In the genomic region with DNA sequence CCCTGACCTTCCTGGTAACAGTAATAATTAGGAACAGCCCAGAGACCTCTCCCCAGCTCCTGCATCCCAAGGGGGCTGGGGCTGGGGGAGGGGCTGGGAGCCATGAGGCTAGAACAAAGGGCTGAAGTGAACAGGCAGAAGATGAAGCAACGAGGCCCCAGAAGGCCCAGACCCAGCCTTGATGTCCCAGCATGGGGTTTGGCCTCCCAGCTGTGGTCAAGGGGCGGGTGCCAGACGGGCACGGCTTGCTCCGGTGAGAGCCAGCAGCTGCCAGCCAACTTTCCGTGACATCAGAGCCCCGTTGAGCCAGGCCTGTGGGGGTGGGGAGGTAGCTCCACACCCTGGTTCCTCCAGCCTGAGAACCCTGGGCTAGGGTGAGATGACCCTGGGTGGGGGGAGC, we compare ENCODE assay signal across 8 mouse cellular contexts. TPM values are rescaled to one million over a fixed set of nuclear protein-coding genes. Genes with fewer than 3 reads are reported as not detected.
DNase-seq lines count a peak whose midpoint lies in the region; ATAC-seq and TF ChIP-seq lines count a peak whose summit lies in the region.
"Had no signal": no experiment of that assay in that cellular context is flagged by ENCODE, and none has a peak within 500 bp of the region (broad histone marks: within the 10 kb centered on the region; RNA-seq: fewer than 3 reads in every experiment).

No protein-coding gene starts in this region.

- no peaks in the 10 kb centered on the region for H3K27me3 ChIP-seq in midbrain, embryonic 11.5 days (ENCODE audit: control insufficient read depth, insufficient read depth, low read length)
- no peaks in the 10 kb centered on the region for H3K27me3 ChIP-seq in midbrain, embryonic 16.5 days (ENCODE audit: control insufficient read depth, insufficient read depth, low read depth, low read length)
- no peaks in the 10 kb centered on the region for H3K27me3 ChIP-seq in embryonic facial prominence, embryonic 15.5 days
- no peaks in the 10 kb centered on the region for H3K27me3 ChIP-seq in stomach, postnatal 0 days (ENCODE audit: control insufficient read depth, insufficient read depth, low read length)

- H3K4me1 ChIP-seq in midbrain, embryonic 11.5 days (ENCODE audit: control insufficient read depth, insufficient read depth, low read length), result peaks cover 3% of the 10 kb centered on the region
- no peaks in the 10 kb centered on the region for H3K4me1 ChIP-seq in midbrain, embryonic 16.5 days (ENCODE audit: control insufficient read depth, insufficient read depth, low read length)
- H3K4me1 ChIP-seq in embryonic facial prominence, embryonic 15.5 days, result peaks cover 17% of the 10 kb centered on the region
- no peaks in the 10 kb centered on the region for H3K4me1 ChIP-seq in stomach, postnatal 0 days (replicated peaks; ENCODE audit: control insufficient read depth, insufficient read depth)

- H3K36me3 ChIP-seq in midbrain, embryonic 11.5 days (ENCODE audit: control insufficient read depth, insufficient read depth, low read length), result no peaks in the 10 kb centered on the region
- no peaks in the 10 kb centered on the region for H3K36me3 ChIP-seq in midbrain, embryonic 16.5 days (ENCODE audit: control insufficient read depth, insufficient read depth, low read length)
- no peaks in the 10 kb centered on the region for H3K36me3 ChIP-seq in embryonic facial prominence, embryonic 15.5 days
- no peaks in the 10 kb centered on the region for H3K36me3 ChIP-seq in stomach, postnatal 0 days (ENCODE audit: control insufficient read depth, insufficient read depth, low read length)

- WGBS in midbrain, embryonic 11.5 days, result 36% methylated on average over 7 of the region's 7 CpGs
- WGBS in midbrain, embryonic 16.5 days, result 28% methylated on average over 7 of the region's 7 CpGs
- 28% methylated on average over 7 of the region's 7 CpGs for WGBS in embryonic facial prominence, embryonic 15.5 days
- 39% methylated on average over 7 of the region's 7 CpGs for WGBS in stomach, postnatal 0 days

- peak; percentile 35; the same call in 1 of the 2 replicates for ATAC-seq in midbrain, embryonic 11.5 days (ENCODE audit: low FRiP score)
- no peak for ATAC-seq in midbrain, embryonic 16.5 days
- ATAC-seq in embryonic facial prominence, embryonic 15.5 days (ENCODE audit: insufficient number of reproducible peaks, low FRiP score, low TSS enrichment, low read depth), result peak; percentile 44; the same call in 1 of the 2 replicates
- ATAC-seq in hematopoietic stem cell, adult 5-6 weeks (replicated peaks in 1 of 2; ENCODE audit: insufficient read depth in 1 of 2, low FRiP score in 2 of 2, low TSS enrichment in 1 of 2, low read depth in 1 of 2, poor library complexity in 2 of 2, severe bottlenecking in 2 of 2), result peak; percentile 27 to 56; a peak in 3 of 4 replicates
- ATAC-seq in stomach, postnatal 0 days (ENCODE audit: low FRiP score, low TSS enrichment), result 0 out of 2 replicates have a peak, but pooled peaks have one; percentile 24

- TF ChIP-seq CTCF in stomach, postnatal 0 days (IDR thresholded peaks at IDR 0.05; ENCODE audit: low read depth), result no peak

- no peak overlapping the region for H3K4me2 ChIP-seq in midbrain, embryonic 11.5 days
- H3K4me2 ChIP-seq in midbrain, embryonic 16.5 days (ENCODE audit: low read length), result no peak overlapping the region
- no peak overlapping the region for H3K4me2 ChIP-seq in embryonic facial prominence, embryonic 15.5 days (replicated peaks)
- H3K4me2 ChIP-seq in stomach, postnatal 0 days (replicated peaks; ENCODE audit: low read depth), result no peak overlapping the region

- no peaks in the 10 kb centered on the region for H3K9me3 ChIP-seq in midbrain, embryonic 11.5 days (ENCODE audit: control insufficient read depth, low read length)
- H3K9me3 ChIP-seq in midbrain, embryonic 16.5 days (replicated peaks; ENCODE audit: control insufficient read depth, low read length, poor library complexity, severe bottlenecking), result no peaks in the 10 kb centered on the region
- H3K9me3 ChIP-seq in embryonic facial prominence, embryonic 15.5 days (replicated peaks), result no peaks in the 10 kb centered on the region
- no peaks in the 10 kb centered on the region for H3K9me3 ChIP-seq in stomach, postnatal 0 days (ENCODE audit: control insufficient read depth, low read length)

- no peak overlapping the region for H3K4me3 ChIP-seq in midbrain, embryonic 11.5 days (ENCODE audit: low read depth, low read length)
- H3K4me3 ChIP-seq in midbrain, embryonic 16.5 days (ENCODE audit: low read depth, low read length), result no peak overlapping the region
- no peak overlapping the region for H3K4me3 ChIP-seq in embryonic facial prominence, embryonic 15.5 days (replicated peaks)
- no peak overlapping the region for H3K4me3 ChIP-seq in stomach, postnatal 0 days (ENCODE audit: low read depth, low read length)

- no peak overlapping the region for H3K9ac ChIP-seq in midbrain, embryonic 11.5 days (ENCODE audit: low read length)
- no peak overlapping the region for H3K9ac ChIP-seq in midbrain, embryonic 16.5 days (ENCODE audit: low read depth, low read length)
- no peak overlapping the region for H3K9ac ChIP-seq in embryonic facial prominence, embryonic 15.5 days
- H3K9ac ChIP-seq in stomach, postnatal 0 days (ENCODE audit: low read length), result no peak overlapping the region
- H3K9ac ChIP-seq: liver, embryonic 14.5 days had no signal

- DNase-seq in midbrain, embryonic 11.5 days (ENCODE audit: low spot score, missing footprints), result peak; percentile 78
- DNase-seq in stomach, postnatal 0 days (ENCODE audit: low spot score), result peak; percentile 19
- DNase-seq in cerebellum, adult 9-10 months, result no peak
- DNase-seq in right cerebral cortex, adult 18-20 months, result no peak

- no peak overlapping the region for H3K27ac ChIP-seq in midbrain, embryonic 11.5 days (ENCODE audit: low read depth, low read length)
- no peak overlapping the region for H3K27ac ChIP-seq in midbrain, embryonic 16.5 days (ENCODE audit: low read length)
- peak overlapping the region; percentile 44; the same call in 1 of the 2 replicates for H3K27ac ChIP-seq in embryonic facial prominence, embryonic 15.5 days (replicated peaks)
- no peak overlapping the region for H3K27ac ChIP-seq in stomach, postnatal 0 days (replicated peaks)
- H3K27ac ChIP-seq: liver, embryonic 14.5 days had no signal

- TF ChIP-seq EP300 in stomach, postnatal 0 days (optimal IDR thresholded peaks at IDR 0.05), result no peak

RNA-seq across cellular contexts. Expression of gene Gm10803, which starts 7.3 kb away (rescaled TPM):
- polyA plus RNA-seq in midbrain, embryonic 11.5 days (2014; fragmentation: Nextera tagmentation; extraction: Ambion mirVana), result not detected in 2 replicates
- polyA plus RNA-seq in midbrain, embryonic 16.5 days (2015; fragmentation: Nextera tagmentation; extraction: Ambion mirVana), result not detected in 2 replicates
- not detected in 2 replicates for polyA plus RNA-seq in embryonic facial prominence, embryonic 15.5 days (2015; fragmentation: Nextera tagmentation; extraction: Ambion mirVana)
- not detected in 2 replicates for total RNA-seq in hematopoietic stem cell, adult 5-6 weeks (2017)
- not detected in 2 replicates for polyA plus RNA-seq in stomach, postnatal 0 days (2015; fragmentation: Nextera tagmentation; extraction: Ambion mirVana)
- polyA plus RNA-seq: liver, embryonic 14.5 days had no signal

Comparison
In these comparisons a context has a peak if more than half of its experiments do, and no peak if none do; other contexts are left out.
1. DNase-seq: peak in midbrain, embryonic 11.5 days (single experiment) and stomach, postnatal 0 days (single experiment); none in cerebellum, adult 9-10 months (single experiment) and right cerebral cortex, adult 18-20 months (single experiment).